Mouse (Mus musculus) C2C12 (cell line): ENCODE results near the gene Ticam1.

Experiments used
- CTCF ChIP-seq: IDR thresholded peaks from one replicate; pipeline ENCODE4 v1.5.1; 2011; ENCODE audit not compliant: control insufficient read depth, insufficient read depth, insufficient read length
- MAX ChIP-seq: IDR thresholded peaks from one replicate; pipeline ENCODE4 v1.6.1; 2011; ENCODE audit warnings: mild to moderate bottlenecking, control low read depth
- MYOD1 ChIP-seq: IDR thresholded peaks from one replicate; pipeline ENCODE4 v1.6.1; 2011; ENCODE audit warnings: low read depth; ENCODE audit not compliant: control insufficient read depth, insufficient read length
- USF1 ChIP-seq: IDR thresholded peaks from one replicate; pipeline ENCODE4 v1.6.1; 2011; ENCODE audit warnings: low read depth, mild to moderate bottlenecking, control low read depth, moderate library complexity

- TF ChIP-seq CTCF (no peak), MAX (no peak), USF1 (no peak), MYOD1 (no peak)
These were observed 6.2 kb upstream of the Ticam1 start for GRCm38 (mm10) chr17:56282802-56283201.
